Mouse (Mus musculus): ENCODE data around the gene Cep57l1. TPM values are rescaled to one million over a fixed set of nuclear protein-coding genes. Genes with fewer than 3 reads are reported as not detected.

The Cep57l1 gene
- 6.5 and 6.7 TPM in 2 replicates for polyA plus RNA-seq (2015; fragmentation: Nextera tagmentation; extraction: Ambion mirVana)

GRCm38 (mm10) chr10:41809771-41810563 lies at the start of gene Cep57l1, which contains the start of gene Sesn1:
Gene Cep57l1 (minus strand): TSS chr10:41809871.
Gene Sesn1 (plus strand): TSS chr10:41809935.

GRCm38 (mm10) chr10:41716029-41716897 lies 93.4 kb downstream of the Cep57l1 start, which contains the start of gene Ccdc162:
Gene Ccdc162 (minus strand): TSS chr10:41716634.

Small RNA genes lying within 50 kb of the gene (microRNA-seq; reads per million reads assigned to microRNA genes)
- gene Mir3473b = not detected

Other genes with a start within 250 kb of the Cep57l1 start
- 0.21 TPM in 1 of 2 replicates, not detected in the other for gene Ccdc162, start 93.2 kb downstream of the Cep57l1 start, polyA plus RNA-seq (2015; fragmentation: Nextera tagmentation; extraction: Ambion mirVana)
- gene Sesn1, start 64 bp upstream of the Cep57l1 start, polyA plus RNA-seq (2015; fragmentation: Nextera tagmentation; extraction: Ambion mirVana) = 16.1 and 19.0 TPM in 2 replicates
- 0.85 and 0.92 TPM in 2 replicates for gene Armc2, start 208.6 kb upstream of the Cep57l1 start, polyA plus RNA-seq (2015; fragmentation: Nextera tagmentation; extraction: Ambion mirVana)